Mouse (Mus musculus): Measurements from ENCODE around the gene Csmd2. TPM values are rescaled to one million over a fixed set of nuclear protein-coding genes. Genes with fewer than 3 reads are reported as not detected.

Gene Csmd2
- polyA plus RNA-seq, 1 experiment from 2014 or later, result 0.45 TPM

DNA sequence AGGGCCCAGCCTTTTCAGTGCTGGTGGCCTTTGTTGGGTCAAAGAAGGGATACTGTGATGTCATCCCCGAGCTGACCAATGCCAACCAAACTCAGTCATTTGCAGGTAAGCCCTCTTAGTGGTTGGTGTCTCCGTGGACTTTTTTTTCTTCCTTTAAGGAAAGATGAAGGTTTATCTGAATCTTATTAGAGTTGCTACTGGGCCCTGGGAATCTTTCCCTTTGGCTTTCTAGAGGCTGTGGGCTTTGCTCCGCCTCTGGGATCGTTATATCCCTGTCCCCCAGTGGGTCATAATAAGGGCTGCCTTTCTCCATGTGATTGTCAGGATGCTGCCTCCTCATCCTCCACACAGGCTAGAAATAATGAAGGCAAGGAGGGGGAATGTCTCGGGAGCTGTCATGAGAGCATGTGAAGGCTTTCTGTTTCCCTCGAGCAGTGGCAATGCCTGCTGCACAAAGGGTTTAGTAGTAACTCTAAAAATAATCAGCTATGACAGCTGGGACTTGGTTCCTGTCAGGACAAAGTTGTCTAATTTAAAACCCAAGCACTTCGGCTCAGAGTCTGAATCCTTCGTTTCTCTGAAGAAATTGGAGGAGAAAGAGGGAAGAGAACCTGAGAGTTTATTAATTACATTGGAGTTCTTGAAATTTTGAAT is 273.4 kb downstream of the Csmd2 start, which contains the start of gene Hmgb4:
Gene Hmgb4 (minus strand): TSS at position 51 of the 654 bp plus-strand sequence.
- H3K4me1 ChIP-seq (ENCODE audit: control insufficient read depth, insufficient read depth, low read length), result no peaks in the 10 kb centered on the region
- H3K27me3 ChIP-seq (replicated peaks; ENCODE audit: control insufficient read depth, insufficient read depth, low read length), result no peaks in the 10 kb centered on the region
- ATAC-seq (ENCODE audit: low read depth), result no peak
- no peak within 1 kb of the TSS for H3K4me2 ChIP-seq (ENCODE audit: low read depth, low read length)
- H3K4me3 ChIP-seq (ENCODE audit: low read depth, low read length), result no peak within 1 kb of the TSS
- 59% methylated on average over 8 of the region's 8 CpGs for WGBS
- H3K27ac ChIP-seq (replicated peaks; ENCODE audit: low read depth, low read length), result no peak within 1 kb of the TSS
- H3K36me3 ChIP-seq (ENCODE audit: control insufficient read depth, insufficient read depth, low read length), result no peaks in the 10 kb centered on the region
- H3K9ac ChIP-seq (ENCODE audit: low read depth, low read length), result no peak within 1 kb of the TSS
- no peak for DNase-seq (ENCODE audit: low spot score)
- H3K9me3 ChIP-seq (ENCODE audit: control insufficient read depth, low read length), result no peaks in the 10 kb centered on the region

DNA sequence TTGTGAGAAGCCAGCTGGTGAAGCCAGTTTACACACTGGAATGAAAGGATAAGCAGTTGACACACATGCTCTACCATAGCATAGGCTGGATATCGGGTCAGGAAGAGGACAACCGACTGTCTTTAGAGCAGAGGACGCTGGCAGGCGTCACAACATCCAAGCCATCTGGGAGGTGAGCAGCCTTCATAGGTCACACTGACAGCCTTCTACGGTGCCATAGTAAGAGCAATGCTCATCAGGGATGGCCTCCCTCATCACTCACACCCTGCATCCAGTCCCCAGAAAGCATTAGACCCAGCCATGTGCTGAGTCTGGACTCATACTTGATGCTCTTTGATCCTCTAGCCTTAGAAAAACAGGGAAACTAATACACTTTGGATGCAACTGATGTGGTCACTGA is 276.8 kb downstream of the Csmd2 start:
- Histone ChIP-seq H3K9me3 (ENCODE audit: control insufficient read depth, low read length) (no peaks in the 10 kb centered on the region), H3K4me1 (ENCODE audit: control insufficient read depth, insufficient read depth, low read length) (no peaks in the 10 kb centered on the region), H3K27ac (replicated peaks; ENCODE audit: low read depth, low read length) (no peak overlapping the region), H3K27me3 (replicated peaks; ENCODE audit: control insufficient read depth, insufficient read depth, low read length) (no peaks in the 10 kb centered on the region), H3K9ac (ENCODE audit: low read depth, low read length) (no peak overlapping the region), H3K4me3 (ENCODE audit: low read depth, low read length) (no peak overlapping the region), H3K4me2 (ENCODE audit: low read depth, low read length) (no peak overlapping the region), H3K36me3 (ENCODE audit: control insufficient read depth, insufficient read depth, low read length) (no peaks in the 10 kb centered on the region)
- WGBS, result 81% methylated on average over 5 of the region's 5 CpGs
- ATAC-seq (ENCODE audit: low read depth) (no peak), DNase-seq (ENCODE audit: low spot score) (no peak)

DNA sequence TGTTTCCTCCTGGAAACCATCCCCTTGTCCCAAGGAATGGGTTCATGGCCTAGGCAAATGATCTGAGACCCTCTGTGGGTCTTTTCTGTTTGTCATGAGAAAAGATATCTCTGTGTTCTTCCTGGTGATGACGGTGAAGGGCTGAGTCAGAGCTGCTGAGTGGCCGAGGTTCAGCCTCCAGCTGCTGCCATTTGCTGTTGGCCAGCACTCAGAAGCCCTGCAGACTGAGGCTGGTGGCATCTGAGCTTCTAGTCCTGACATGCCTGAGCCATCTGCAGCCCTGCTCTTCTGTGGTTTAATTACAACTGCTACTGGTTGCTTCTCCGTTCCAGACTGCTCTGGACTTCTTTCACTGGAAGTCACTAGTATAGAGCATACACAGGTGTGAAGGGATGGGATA is 277.7 kb downstream of the Csmd2 start:
- no peaks in the 10 kb centered on the region for H3K9me3 ChIP-seq (ENCODE audit: control insufficient read depth, low read length)
- H3K27me3 ChIP-seq (replicated peaks; ENCODE audit: control insufficient read depth, insufficient read depth, low read length), result no peaks in the 10 kb centered on the region
- no peak overlapping the region for H3K9ac ChIP-seq (ENCODE audit: low read depth, low read length)
- DNase-seq (ENCODE audit: low spot score) (no peak), ATAC-seq (ENCODE audit: low read depth) (no peak)
- no peak overlapping the region for H3K4me2 ChIP-seq (ENCODE audit: low read depth, low read length)
- no peaks in the 10 kb centered on the region for H3K36me3 ChIP-seq (ENCODE audit: control insufficient read depth, insufficient read depth, low read length)
- 75% methylated on average over 3 of the region's 3 CpGs for WGBS
- H3K4me1 ChIP-seq (ENCODE audit: control insufficient read depth, insufficient read depth, low read length), result no peaks in the 10 kb centered on the region
- H3K27ac ChIP-seq (replicated peaks; ENCODE audit: low read depth, low read length), result no peak overlapping the region
- H3K4me3 ChIP-seq (ENCODE audit: low read depth, low read length), result no peak overlapping the region

DNA sequence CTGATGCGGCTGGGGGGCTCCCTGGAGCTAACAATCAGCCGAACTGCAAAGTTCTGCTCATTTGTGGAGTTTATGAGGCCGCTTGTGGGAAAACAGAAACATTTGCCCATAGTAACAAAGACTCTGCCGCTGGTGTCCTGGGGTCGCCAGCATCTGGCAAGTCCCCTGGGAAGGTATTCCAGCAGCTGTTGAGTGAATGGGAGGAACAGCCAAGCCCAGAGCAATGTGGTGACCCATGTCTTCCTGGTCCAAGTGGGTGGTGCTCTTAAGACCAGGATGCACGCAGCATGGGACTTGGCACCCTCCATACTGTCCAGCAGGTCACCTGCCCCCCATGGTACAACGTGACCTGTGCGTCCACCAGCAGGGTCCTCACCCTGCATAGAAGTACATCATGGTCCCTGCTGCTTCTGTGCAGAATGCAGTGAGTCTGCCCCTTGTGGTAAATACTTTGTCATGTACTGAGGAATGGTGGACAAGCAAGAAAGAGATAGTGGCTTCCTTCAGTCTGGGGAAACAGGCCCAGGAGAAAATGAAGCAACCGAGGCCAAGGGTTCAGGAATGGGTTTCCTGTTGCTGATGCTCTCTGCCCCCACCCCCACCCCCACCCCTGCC is 281.7 kb downstream of the Csmd2 start:
- Histone ChIP-seq H3K36me3 (ENCODE audit: control insufficient read depth, insufficient read depth, low read length) (no peaks in the 10 kb centered on the region), H3K9ac (ENCODE audit: low read depth, low read length) (no peak overlapping the region), H3K9me3 (ENCODE audit: control insufficient read depth, low read length) (no peaks in the 10 kb centered on the region), H3K4me2 (ENCODE audit: low read depth, low read length) (no peak overlapping the region), H3K4me3 (ENCODE audit: low read depth, low read length) (no peak overlapping the region), H3K4me1 (ENCODE audit: control insufficient read depth, insufficient read depth, low read length) (0 out of 2 replicates have a peak, but pooled peaks cover 3% of the 10 kb centered on the region), H3K27ac (replicated peaks; ENCODE audit: low read depth, low read length) (no peak overlapping the region), H3K27me3 (replicated peaks; ENCODE audit: control insufficient read depth, insufficient read depth, low read length) (no peaks in the 10 kb centered on the region)
- 82% methylated on average over 9 of the region's 9 CpGs for WGBS
- DNase-seq (ENCODE audit: low spot score), result no peak
- ATAC-seq (ENCODE audit: low read depth), result no peak

DNA sequence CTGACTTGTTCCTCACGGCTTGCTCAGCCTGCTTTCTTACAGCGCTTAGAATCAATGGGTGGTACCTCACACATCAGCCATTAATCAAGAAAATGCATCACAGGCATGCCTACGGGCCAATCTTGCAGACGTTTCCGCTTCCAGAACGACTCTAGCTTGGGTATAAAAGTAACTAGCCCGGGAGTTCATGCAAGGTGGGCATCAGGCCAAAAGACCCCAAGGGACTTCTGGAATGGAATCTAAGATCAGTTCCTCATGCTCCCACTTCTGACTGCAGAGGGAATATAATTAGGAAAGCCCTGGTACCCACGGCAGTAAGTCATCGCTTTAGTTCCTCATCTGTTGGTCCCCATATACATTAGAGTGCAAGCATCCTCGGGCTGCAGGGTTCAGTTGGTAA is 282.5 kb downstream of the Csmd2 start:
- Histone ChIP-seq H3K27ac (replicated peaks; ENCODE audit: low read depth, low read length) (no peak overlapping the region), H3K4me1 (ENCODE audit: control insufficient read depth, insufficient read depth, low read length) (0 out of 2 replicates have a peak, but pooled peaks cover 3% of the 10 kb centered on the region), H3K4me2 (ENCODE audit: low read depth, low read length) (no peak overlapping the region), H3K27me3 (replicated peaks; ENCODE audit: control insufficient read depth, insufficient read depth, low read length) (no peaks in the 10 kb centered on the region), H3K9ac (ENCODE audit: low read depth, low read length) (no peak overlapping the region), H3K9me3 (ENCODE audit: control insufficient read depth, low read length) (no peaks in the 10 kb centered on the region), H3K4me3 (ENCODE audit: low read depth, low read length) (no peak overlapping the region), H3K36me3 (ENCODE audit: control insufficient read depth, insufficient read depth, low read length) (no peaks in the 10 kb centered on the region)
- ATAC-seq (ENCODE audit: low read depth), result no peak
- 35% methylated on average over 10 of the region's 10 CpGs for WGBS
- DNase-seq (ENCODE audit: low spot score), result peak; percentile 43

DNA sequence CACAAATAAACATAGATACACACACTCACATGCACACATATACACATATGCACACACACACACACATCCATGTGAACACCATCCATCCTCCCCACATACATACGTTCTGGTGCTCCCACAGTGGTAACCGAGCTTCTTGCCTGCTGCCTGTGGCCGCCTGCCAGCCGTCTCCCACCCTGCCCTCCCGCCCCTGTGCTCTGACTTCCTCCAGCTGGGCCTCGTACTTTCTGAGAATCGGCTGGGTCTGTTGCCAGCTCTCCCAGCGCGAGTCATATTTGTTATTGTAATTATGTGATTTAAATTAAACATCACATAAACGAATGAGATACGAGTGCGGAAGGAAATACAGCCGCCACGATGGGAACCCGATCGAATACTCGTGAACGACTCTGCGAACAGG is 283.3 kb downstream of the Csmd2 start:
- DNase-seq (ENCODE audit: low spot score) (peak; percentile 71), ATAC-seq (ENCODE audit: low read depth) (no peak)
- Histone ChIP-seq H3K36me3 (ENCODE audit: control insufficient read depth, insufficient read depth, low read length) (no peaks in the 10 kb centered on the region), H3K27me3 (replicated peaks; ENCODE audit: control insufficient read depth, insufficient read depth, low read length) (no peaks in the 10 kb centered on the region), H3K9me3 (ENCODE audit: control insufficient read depth, low read length) (no peaks in the 10 kb centered on the region), H3K9ac (ENCODE audit: low read depth, low read length) (no peak overlapping the region), H3K4me2 (ENCODE audit: low read depth, low read length) (no peak overlapping the region), H3K4me1 (ENCODE audit: control insufficient read depth, insufficient read depth, low read length) (0 out of 2 replicates have a peak, but pooled peaks cover 3% of the 10 kb centered on the region), H3K4me3 (ENCODE audit: low read depth, low read length) (no peak overlapping the region), H3K27ac (replicated peaks; ENCODE audit: low read depth, low read length) (no peak overlapping the region)
- WGBS, result 54% methylated on average over 19 of the region's 19 CpGs

DNA sequence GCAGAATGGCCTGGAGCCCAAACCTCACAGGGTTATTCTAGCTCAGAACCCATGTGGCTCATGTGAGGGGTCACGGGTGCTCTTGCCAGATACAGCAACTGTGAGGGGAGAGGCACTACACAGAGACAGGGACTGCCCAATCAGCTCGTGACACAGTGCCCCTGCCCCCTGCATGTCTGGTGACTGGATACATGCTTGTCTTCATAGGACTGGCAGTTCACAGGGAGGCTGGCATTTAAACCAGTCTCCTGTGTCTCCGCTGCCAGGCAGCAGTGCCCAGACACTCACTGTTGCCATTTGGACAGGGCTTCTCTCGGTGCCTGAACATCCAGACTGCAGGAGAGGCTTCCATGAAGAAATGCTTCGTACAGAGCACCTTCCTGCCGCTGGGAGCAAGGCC is 284.8 kb downstream of the Csmd2 start:
- no peak overlapping the region for H3K9ac ChIP-seq (ENCODE audit: low read depth, low read length)
- H3K36me3 ChIP-seq (ENCODE audit: control insufficient read depth, insufficient read depth, low read length), result no peaks in the 10 kb centered on the region
- no peak overlapping the region for H3K4me3 ChIP-seq (ENCODE audit: low read depth, low read length)
- no peak for ATAC-seq (ENCODE audit: low read depth)
- H3K4me1 ChIP-seq (ENCODE audit: control insufficient read depth, insufficient read depth, low read length), result 0 out of 2 replicates have a peak, but pooled peaks cover 3% of the 10 kb centered on the region
- H3K27me3 ChIP-seq (replicated peaks; ENCODE audit: control insufficient read depth, insufficient read depth, low read length), result no peaks in the 10 kb centered on the region
- no peak overlapping the region for H3K27ac ChIP-seq (replicated peaks; ENCODE audit: low read depth, low read length)
- 61% methylated on average over 5 of the region's 6 CpGs for WGBS
- no peaks in the 10 kb centered on the region for H3K9me3 ChIP-seq (ENCODE audit: control insufficient read depth, low read length)
- DNase-seq (ENCODE audit: low spot score), result no peak
- H3K4me2 ChIP-seq (ENCODE audit: low read depth, low read length), result no peak overlapping the region

DNA sequence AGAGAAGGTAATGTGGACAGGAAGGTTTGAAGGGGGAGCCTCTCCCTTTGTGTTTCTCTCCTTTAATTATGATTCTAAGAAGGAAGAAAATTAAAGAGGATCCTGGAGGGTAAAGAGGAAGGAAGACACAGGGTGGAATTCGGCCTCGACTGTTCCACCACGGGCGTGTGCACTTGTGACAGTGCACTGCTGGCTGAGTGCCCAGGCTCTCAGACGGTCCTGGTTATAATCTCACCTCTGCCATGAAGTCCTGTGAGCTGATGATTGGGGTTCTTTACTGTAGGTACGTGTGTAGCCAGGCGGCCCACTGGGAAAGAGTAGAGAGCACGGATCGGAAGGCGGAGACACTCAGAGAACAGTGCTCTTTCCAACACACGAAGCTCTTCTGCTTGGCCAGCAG is 285.5 kb downstream of the Csmd2 start:
- Histone ChIP-seq H3K4me3 (ENCODE audit: low read depth, low read length) (no peak overlapping the region), H3K27me3 (replicated peaks; ENCODE audit: control insufficient read depth, insufficient read depth, low read length) (no peaks in the 10 kb centered on the region), H3K4me2 (ENCODE audit: low read depth, low read length) (no peak overlapping the region), H3K4me1 (ENCODE audit: control insufficient read depth, insufficient read depth, low read length) (0 out of 2 replicates have a peak, but pooled peaks cover 3% of the 10 kb centered on the region), H3K9me3 (ENCODE audit: control insufficient read depth, low read length) (no peaks in the 10 kb centered on the region), H3K36me3 (ENCODE audit: control insufficient read depth, insufficient read depth, low read length) (no peaks in the 10 kb centered on the region), H3K9ac (ENCODE audit: low read depth, low read length) (no peak overlapping the region), H3K27ac (replicated peaks; ENCODE audit: low read depth, low read length) (no peak overlapping the region)
- 61% methylated on average over 11 of the region's 11 CpGs for WGBS
- DNase-seq (ENCODE audit: low spot score), result no peak
- ATAC-seq (ENCODE audit: low read depth), result no peak

DNA sequence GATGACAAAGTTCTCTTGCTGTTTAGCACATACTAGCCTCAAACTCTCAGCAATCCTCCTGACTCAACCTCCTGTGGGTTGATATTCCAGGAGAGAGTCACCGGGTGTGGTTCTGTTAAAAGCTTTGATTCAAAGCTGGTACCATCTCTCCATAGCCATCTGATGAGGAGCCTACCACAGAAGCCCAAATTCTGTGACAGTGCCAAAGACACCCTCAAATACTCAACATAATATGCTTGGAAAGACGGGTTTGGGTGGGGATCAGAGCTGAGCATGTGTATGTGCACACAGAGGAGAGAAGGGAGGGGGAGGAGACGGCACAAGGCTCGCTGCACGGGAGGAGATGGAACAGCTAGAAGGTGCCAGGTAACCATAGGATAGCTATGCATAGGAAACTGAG is 287.5 kb downstream of the Csmd2 start:
- no peaks in the 10 kb centered on the region for H3K9me3 ChIP-seq (ENCODE audit: control insufficient read depth, low read length)
- ATAC-seq (ENCODE audit: low read depth), result no peak
- no peak overlapping the region for H3K4me3 ChIP-seq (ENCODE audit: low read depth, low read length)

More for the DNA sequence above, 287.5 kb downstream of the Csmd2 start:
- Histone ChIP-seq H3K4me2 (ENCODE audit: low read depth, low read length) (no peak overlapping the region), H3K9ac (ENCODE audit: low read depth, low read length) (no peak overlapping the region), H3K36me3 (ENCODE audit: control insufficient read depth, insufficient read depth, low read length) (no peaks in the 10 kb centered on the region), H3K27me3 (replicated peaks; ENCODE audit: control insufficient read depth, insufficient read depth, low read length) (no peaks in the 10 kb centered on the region), H3K4me1 (ENCODE audit: control insufficient read depth, insufficient read depth, low read length) (0 out of 2 replicates have a peak, but pooled peaks cover 3% of the 10 kb centered on the region), H3K27ac (replicated peaks; ENCODE audit: low read depth, low read length) (no peak overlapping the region)
- WGBS, result 69% methylated on average over 5 of the region's 5 CpGs
- DNase-seq (ENCODE audit: low spot score), result no peak

Measured in embryonic facial prominence, embryonic 14.5 days (tissue).